Mouse (Mus musculus): ENCODE measurements around the gene Pds5a.
"Not testable (repeated sequence)": the region's sequence is repeated elsewhere in the genome, so short reads cannot be mapped to it uniquely, and the experiment has no call there.

The Pds5a gene

GRCm38 (mm10) chr5:65697836-65698758 is at the start of gene Pds5a:
Gene Pds5a, minus strand, starts transcription at chr5:65698273.
- in situ Hi-C loops (cut with MboI; ENCODE audit: low pct_unique_long_range_greater_than_20kb in 1 of 2, low sequenced_read_pairs in 2 of 2, unreplicated experiment in 1 of 2): no loop called here

GRCm38 (mm10) chr5:65746908-65747307 is 48.8 kb upstream of the Pds5a start:
- in situ Hi-C loops (cut with MboI; ENCODE audit: low pct_unique_long_range_greater_than_20kb in 1 of 2, low sequenced_read_pairs in 2 of 2, unreplicated experiment in 1 of 2): no loop called here

GRCm38 (mm10) chr5:65739366-65739765 is 41.3 kb upstream of the Pds5a start:
- in situ Hi-C loops (cut with MboI; ENCODE audit: low pct_unique_long_range_greater_than_20kb in 1 of 2, low sequenced_read_pairs in 2 of 2, unreplicated experiment in 1 of 2): no loop called here

DNA sequence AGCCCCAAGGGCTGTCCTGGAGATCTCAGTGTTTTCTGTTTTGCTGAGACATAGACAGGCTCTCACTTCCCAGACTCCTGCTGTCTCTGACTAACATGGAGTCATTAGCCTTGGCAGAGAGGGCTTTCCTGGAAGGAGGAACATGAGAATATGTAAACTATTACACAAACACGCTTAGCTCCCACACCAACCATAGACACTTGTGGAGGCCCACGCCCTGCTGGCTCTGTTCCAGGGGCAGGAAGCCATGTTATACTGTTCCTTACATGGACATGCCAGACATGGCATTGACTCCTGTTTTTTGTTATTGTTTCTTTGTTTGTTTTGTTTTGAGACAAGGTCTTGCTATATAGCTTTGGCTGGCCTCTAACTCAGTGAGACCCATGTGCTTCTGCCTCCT is 37.5 kb upstream of the Pds5a start:
- in situ Hi-C loops (cut with MboI; ENCODE audit: low pct_unique_long_range_greater_than_20kb in 1 of 2, low sequenced_read_pairs in 2 of 2, unreplicated experiment in 1 of 2): no loop called here

DNA sequence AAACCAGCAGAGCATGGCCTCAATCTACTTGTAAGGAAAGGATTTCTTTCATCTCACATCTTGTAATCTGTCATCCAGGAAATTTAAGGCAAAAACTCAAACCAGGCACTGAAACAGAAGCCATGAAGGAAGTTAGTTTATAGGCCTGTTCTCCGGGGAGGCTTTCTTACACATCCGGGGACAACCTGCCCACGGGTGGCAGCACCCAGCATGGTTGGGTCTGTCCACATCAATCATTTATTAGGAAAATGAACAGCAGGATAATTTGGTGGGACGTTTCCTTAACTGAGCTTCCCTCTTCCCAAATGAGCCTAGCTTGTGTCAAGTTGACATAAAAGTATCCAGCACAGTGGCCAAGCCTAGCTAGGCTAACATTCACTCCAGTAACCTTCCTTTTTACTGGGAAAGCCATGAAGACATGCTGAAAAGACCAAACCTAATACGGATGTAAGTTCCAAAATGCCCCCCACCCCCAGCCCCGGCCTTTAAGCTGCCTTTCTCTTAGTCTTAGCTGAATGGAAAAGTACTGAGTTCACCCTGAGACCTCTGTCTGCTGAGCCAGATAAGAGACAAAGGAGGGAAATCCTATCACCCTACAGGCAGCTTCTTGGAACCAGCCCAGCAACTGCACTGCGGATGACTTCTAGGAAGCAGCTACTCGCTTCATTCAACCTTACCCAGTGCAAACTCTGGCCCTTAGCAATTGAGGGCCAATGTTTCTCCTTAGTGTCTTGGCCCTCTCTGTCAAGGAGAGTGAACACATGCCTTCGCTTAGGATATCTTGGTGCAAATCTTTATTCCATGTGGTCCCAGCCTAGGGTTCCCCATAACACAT is 33.3 kb upstream of the Pds5a start:
- in situ Hi-C loops (cut with MboI; ENCODE audit: low pct_unique_long_range_greater_than_20kb in 1 of 2, low sequenced_read_pairs in 2 of 2, unreplicated experiment in 1 of 2): no loop called here

- in situ Hi-C loops (cut with MboI; ENCODE audit: low pct_unique_long_range_greater_than_20kb in 1 of 2, low sequenced_read_pairs in 2 of 2, unreplicated experiment in 1 of 2): no loop called here
Measured at GRCm38 (mm10) chr5:65724311-65725054, 26.4 kb upstream of the Pds5a start.

- in situ Hi-C loops (cut with MboI; ENCODE audit: low pct_unique_long_range_greater_than_20kb in 1 of 2, low sequenced_read_pairs in 2 of 2, unreplicated experiment in 1 of 2): no loop called here
Measured at GRCm38 (mm10) chr5:65718368-65718767, 20.3 kb upstream of the Pds5a start.

GRCm38 (mm10) chr5:65717903-65718211 is 19.8 kb upstream of the Pds5a start:
- in situ Hi-C loops (cut with MboI; ENCODE audit: low pct_unique_long_range_greater_than_20kb in 1 of 2, low sequenced_read_pairs in 2 of 2, unreplicated experiment in 1 of 2): not testable (repeated sequence)

DNA sequence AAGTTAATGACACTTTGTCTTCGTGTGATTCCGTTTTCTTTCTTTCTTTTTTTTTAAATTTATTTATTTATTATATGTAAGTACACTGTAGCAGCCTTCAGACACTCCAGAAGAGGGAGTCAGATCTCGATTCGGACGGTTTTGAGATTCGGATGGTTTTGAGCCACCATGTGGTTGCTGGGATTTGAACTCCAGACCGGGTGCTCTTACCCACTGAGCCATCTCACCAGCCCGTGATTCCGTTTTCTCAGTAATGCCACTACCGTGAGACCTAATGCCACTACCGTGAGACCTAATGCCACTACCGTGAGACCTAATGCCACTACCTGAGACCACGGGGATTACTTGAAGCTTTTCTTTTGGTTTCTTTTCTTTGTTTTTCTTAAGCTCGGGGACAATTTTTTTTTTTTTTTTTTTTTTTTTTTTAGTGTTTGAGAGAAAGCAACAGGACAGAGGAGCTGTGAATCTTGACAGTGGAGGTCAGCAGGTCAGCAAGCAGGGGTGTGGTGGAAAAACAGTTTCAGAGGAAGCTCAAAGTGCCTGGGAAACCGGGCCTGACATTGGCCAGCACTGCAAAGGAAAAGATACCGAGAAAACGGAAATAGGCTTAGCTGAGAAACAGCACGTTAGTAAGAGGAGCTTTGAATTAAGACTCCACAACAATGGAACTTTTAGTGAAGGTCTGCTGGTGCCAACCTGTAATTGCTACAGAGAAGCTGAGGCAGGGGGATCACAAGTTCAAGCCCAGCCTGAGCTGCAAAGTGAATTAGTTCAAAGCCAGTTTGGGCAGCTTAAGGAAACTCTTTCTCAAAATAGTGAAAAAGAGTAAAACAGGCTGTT is 19.2 kb upstream of the Pds5a start:
- in situ Hi-C loops (cut with MboI; ENCODE audit: low pct_unique_long_range_greater_than_20kb in 1 of 2, low sequenced_read_pairs in 2 of 2, unreplicated experiment in 1 of 2): no loop called here

- in situ Hi-C loops (cut with MboI; ENCODE audit: low pct_unique_long_range_greater_than_20kb in 1 of 2, low sequenced_read_pairs in 2 of 2, unreplicated experiment in 1 of 2): no loop called here
Measured at GRCm38 (mm10) chr5:65715084-65715483, 17.0 kb upstream of the Pds5a start.

DNA sequence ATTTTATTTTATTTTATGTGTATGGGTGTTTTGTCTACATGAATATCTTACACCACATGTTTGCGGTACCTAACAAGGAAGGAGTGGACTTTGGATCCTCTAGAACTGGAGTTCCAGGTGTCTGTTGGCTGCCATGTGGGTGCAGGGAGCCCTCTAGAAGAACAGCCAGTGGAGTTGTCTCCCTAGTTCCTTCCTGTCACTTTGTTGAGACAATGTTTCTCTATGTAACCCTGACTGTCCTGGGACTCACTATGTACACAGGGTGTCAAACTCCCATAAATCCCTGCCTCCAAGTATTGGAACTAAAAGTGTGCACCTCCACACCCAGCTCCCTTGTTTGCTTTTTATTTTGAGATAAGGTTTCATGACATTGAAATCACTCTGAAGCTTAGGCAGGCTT is 13.4 kb upstream of the Pds5a start:
- in situ Hi-C loops (cut with MboI; ENCODE audit: low pct_unique_long_range_greater_than_20kb in 1 of 2, low sequenced_read_pairs in 2 of 2, unreplicated experiment in 1 of 2): no loop called here

GRCm38 (mm10) chr5:65710267-65710666 is 12.2 kb upstream of the Pds5a start:
- in situ Hi-C loops (cut with MboI; ENCODE audit: low pct_unique_long_range_greater_than_20kb in 1 of 2, low sequenced_read_pairs in 2 of 2, unreplicated experiment in 1 of 2): no loop called here

DNA sequence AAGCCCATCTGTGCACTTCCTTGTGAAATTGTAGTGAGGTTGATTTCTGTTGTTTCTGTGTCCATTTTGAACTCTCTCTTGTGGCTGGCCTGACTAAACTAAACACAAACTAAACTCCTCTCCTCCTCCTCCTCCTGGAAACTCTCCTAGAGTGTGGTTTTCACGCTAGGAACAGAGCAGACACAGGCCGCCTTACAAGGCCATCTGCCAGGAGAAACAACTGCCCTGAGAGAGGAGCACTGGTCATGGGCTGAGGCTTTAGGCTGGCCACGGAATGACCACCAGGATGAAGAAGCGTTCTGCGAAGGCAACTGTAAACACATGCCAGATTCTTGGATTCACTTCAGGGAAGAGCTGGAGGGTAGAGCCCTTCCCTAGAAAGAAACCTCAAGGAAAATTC is 8.9 kb upstream of the Pds5a start:
- in situ Hi-C loops (cut with MboI; ENCODE audit: low pct_unique_long_range_greater_than_20kb in 1 of 2, low sequenced_read_pairs in 2 of 2, unreplicated experiment in 1 of 2): no loop called here

- in situ Hi-C loops (cut with MboI; ENCODE audit: low pct_unique_long_range_greater_than_20kb in 1 of 2, low sequenced_read_pairs in 2 of 2, unreplicated experiment in 1 of 2): no loop called here
Measured at GRCm38 (mm10) chr5:65706171-65706570, 8.1 kb upstream of the Pds5a start.

DNA sequence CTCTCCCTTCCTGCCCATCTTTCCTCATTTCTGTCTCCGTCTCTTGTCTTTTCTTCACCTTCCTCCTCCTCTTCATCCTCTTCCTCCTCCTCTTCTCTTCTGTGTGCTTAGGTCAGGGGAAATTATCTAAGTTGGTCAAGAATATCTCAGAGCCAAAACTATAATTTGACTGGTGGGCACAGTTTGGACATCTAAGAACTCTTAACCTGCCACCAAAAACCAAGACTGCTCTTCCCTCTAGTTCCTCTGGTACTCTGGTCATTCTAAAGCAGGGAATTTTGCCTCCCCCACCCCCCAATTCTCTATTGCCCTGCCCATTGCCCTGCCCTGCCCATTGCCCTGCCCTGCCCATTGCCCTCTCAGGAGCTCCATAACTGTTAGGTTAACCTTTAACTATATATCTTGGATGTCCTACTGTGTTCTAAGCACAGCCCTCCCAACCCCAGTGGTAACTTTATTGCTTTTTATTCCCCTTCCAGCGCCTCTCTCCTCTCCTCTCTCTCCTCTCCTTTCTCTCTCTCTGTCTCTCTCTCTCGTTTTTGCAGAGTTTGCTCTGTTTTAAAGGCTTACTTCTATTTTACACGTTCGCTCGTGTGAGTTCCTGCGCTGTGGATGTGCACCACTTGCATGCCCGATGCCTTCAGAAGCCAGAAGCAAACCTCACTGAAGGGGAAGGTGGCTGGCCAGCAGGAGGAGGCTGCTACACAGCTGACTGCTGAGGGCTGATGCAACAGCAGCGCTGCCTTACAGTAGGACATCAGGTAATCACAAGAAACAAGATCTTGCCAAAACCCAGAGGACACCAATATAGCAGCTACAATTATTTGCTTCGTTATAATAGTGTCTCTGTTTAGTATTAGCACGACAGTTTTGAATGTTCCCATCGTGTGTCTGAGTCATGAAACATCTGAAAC is 6.9 kb upstream of the Pds5a start:
- in situ Hi-C loops (cut with MboI; ENCODE audit: low pct_unique_long_range_greater_than_20kb in 1 of 2, low sequenced_read_pairs in 2 of 2, unreplicated experiment in 1 of 2): no loop called here

- in situ Hi-C loops (cut with MboI; ENCODE audit: low pct_unique_long_range_greater_than_20kb in 1 of 2, low sequenced_read_pairs in 2 of 2, unreplicated experiment in 1 of 2): no loop called here
Measured at GRCm38 (mm10) chr5:65703261-65703660, 5.2 kb upstream of the Pds5a start.

- in situ Hi-C loops (cut with MboI; ENCODE audit: low pct_unique_long_range_greater_than_20kb in 1 of 2, low sequenced_read_pairs in 2 of 2, unreplicated experiment in 1 of 2): no loop called here
Measured at GRCm38 (mm10) chr5:65700102-65700501, 2.0 kb upstream of the Pds5a start.

Measured in mouse embryonic stem cell (cell line).